Mouse (Mus musculus) G1E (cell line): Measurements from ENCODE around the gene Rab5if.

Source experiments
- CTCF ChIP-seq: IDR thresholded peaks from 2 replicates; pipeline ENCODE4 v1.5.1; 2012; ENCODE audit warnings: low read depth, low read length, inconsistent platforms, mixed read lengths
- GATA1 ChIP-seq: IDR thresholded peaks from 2 replicates; pipeline ENCODE4 v1.6.1; 2012; ENCODE audit warnings: borderline replicate concordance, low read length, inconsistent platforms, mixed read lengths
- GATA2 ChIP-seq: IDR thresholded peaks from 2 replicates; pipeline ENCODE4 v1.6.1; 2012; ENCODE audit warnings: low read depth, low read length, inconsistent platforms, borderline replicate concordance
- POLR2AphosphoS5 ChIP-seq: IDR thresholded peaks from 2 replicates; pipeline ENCODE4 v1.6.1; 2012; ENCODE audit warnings: low read depth, low read length, inconsistent platforms; ENCODE audit not compliant: insufficient replicate concordance
- TAL1 ChIP-seq: conservative IDR thresholded peaks from 2 replicates; pipeline ENCODE4 v1.6.1; 2012; ENCODE audit warnings: low read depth, low read length, inconsistent platforms, mixed read lengths

- TF ChIP-seq CTCF = 0 out of 2 replicates have a peak, but pooled peaks have one; percentile 28
- TF ChIP-seq GATA1 = no peak
- TF ChIP-seq POLR2AphosphoS5 = no peak
- TF ChIP-seq TAL1 = no peak
- no peak for TF ChIP-seq GATA2
These were observed at the start of gene Rab5if for GRCm38 (mm10) chr2:156862772-156863486.
